Mouse (Mus musculus): ENCODE measurements at regions not wholly inside any gene's neighbourhood (a gene's known extent, or its start where the extent isn't known, plus 50 kb on each side); places are given as distances from the start of the nearest gene placed in this dataset.

- H3K4me1 ChIP-seq = no peaks in the 10 kb centered on the region
- H3K4me2 ChIP-seq (replicated peaks) = no peak overlapping the region
- H3K36me3 ChIP-seq = no peaks in the 10 kb centered on the region
- H3K9me3 ChIP-seq (replicated peaks) = peaks cover 7% of the 10 kb centered on the region; the same call in 1 of the 2 replicates
- no peak overlapping the region for H3K27ac ChIP-seq
- H3K27me3 ChIP-seq = no peaks in the 10 kb centered on the region
- H3K4me3 ChIP-seq = no peak overlapping the region
- ATAC-seq (ENCODE audit: low FRiP score) = no peak
- WGBS = 79% methylated on average over 3 of the region's 3 CpGs
- no peak overlapping the region for H3K9ac ChIP-seq
Measured at GRCm38 (mm10) chr16:30897371-30897770, 183.9 kb downstream of the Xxylt1 start.

DNA sequence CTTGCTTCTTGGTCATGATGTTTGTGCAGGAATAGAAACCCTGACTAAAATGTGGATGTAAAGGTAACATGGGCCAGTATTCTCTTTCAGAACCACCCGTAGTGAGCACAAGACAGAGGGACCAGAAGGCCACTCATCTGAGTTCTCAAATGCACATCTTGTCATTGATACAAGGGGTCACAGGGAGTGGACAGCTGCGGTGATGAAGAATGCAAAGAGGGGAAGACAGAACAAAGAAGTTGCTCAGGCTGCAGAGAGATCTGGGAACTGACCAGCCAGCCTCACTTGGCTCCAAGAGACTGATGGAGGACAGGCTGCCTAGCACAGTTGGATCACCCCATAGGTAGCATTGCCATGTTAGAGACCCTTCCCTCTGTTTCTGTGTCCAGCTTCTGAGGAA is 181.1 kb downstream of the Xxylt1 start:
- Histone ChIP-seq H3K9me3 (replicated peaks) (peaks cover 31% of the 10 kb centered on the region), H3K4me3 (no peak overlapping the region), H3K27ac (no peak overlapping the region), H3K27me3 (no peaks in the 10 kb centered on the region), H3K4me1 (no peaks in the 10 kb centered on the region), H3K4me2 (replicated peaks) (no peak overlapping the region), H3K36me3 (no peaks in the 10 kb centered on the region), H3K9ac (no peak overlapping the region)
- 80% methylated on average over 2 of the region's 2 CpGs for WGBS
- no peak for ATAC-seq (ENCODE audit: low FRiP score)

- ATAC-seq (ENCODE audit: low FRiP score) = no peak
- H3K4me1 ChIP-seq = no peaks in the 10 kb centered on the region
- no peak overlapping the region for H3K27ac ChIP-seq
- H3K9me3 ChIP-seq (replicated peaks) = peaks cover 31% of the 10 kb centered on the region
- no peaks in the 10 kb centered on the region for H3K27me3 ChIP-seq
- H3K36me3 ChIP-seq = no peaks in the 10 kb centered on the region
- no peak overlapping the region for H3K4me2 ChIP-seq (replicated peaks)
- no peak overlapping the region for H3K9ac ChIP-seq
- H3K4me3 ChIP-seq = no peak overlapping the region
Measured at GRCm38 (mm10) chr16:30901309-30901708, 179.9 kb downstream of the Xxylt1 start.

Measured in hindbrain, embryonic 12.5 days (tissue).